Mouse (Mus musculus) limb, embryonic 11.5 days (tissue): ENCODE results near the gene Lmo4. TPM values are rescaled to one million over a fixed set of nuclear protein-coding genes. Genes with fewer than 3 reads are reported as not detected.
A peak's percentile ranks its signal among the peaks of the same experiment; 100 is the strongest.

Experiments used
- ATAC-seq: fragments of 200-750 bp; cut with Nextera tagmentation; 2 replicates; pipeline ENCODE4 v1.8.0; 2017; ENCODE audit warnings: low read depth; ENCODE audit not compliant: insufficient number of reproducible peaks, low FRiP score, low TSS enrichment
- DNase-seq: peaks from one replicate; pipeline ENCODE4 v3.0.0-alpha.2; 2015; ENCODE audit warnings: low spot score
- H3K27ac ChIP-seq: fragments of 300-500 bp; sonication (generic); replicated peaks from 2 replicates; pipeline ENCODE4 v1.5.1; 2014; ENCODE audit warnings: low read depth, mild to moderate bottlenecking, low read length
- H3K27me3 ChIP-seq: fragments of 300-500 bp; sonication (generic); 2 replicates; pipeline ENCODE4 v1.6.1; 2014; ENCODE audit warnings: mild to moderate bottlenecking, low read length, mixed read lengths; ENCODE audit not compliant: control insufficient read depth, insufficient read depth
- H3K36me3 ChIP-seq: fragments of 300-500 bp; sonication (generic); 2 replicates; pipeline ENCODE4 v1.6.1; 2014; ENCODE audit warnings: mild to moderate bottlenecking, low read length, moderate library complexity, mixed read lengths; ENCODE audit not compliant: control insufficient read depth, insufficient read depth
- H3K4me1 ChIP-seq: fragments of 300-500 bp; sonication (generic); 2 replicates; pipeline ENCODE4 v1.6.1; 2014; ENCODE audit warnings: low read length, mixed read lengths; ENCODE audit not compliant: control insufficient read depth, insufficient read depth
- H3K4me2 ChIP-seq: fragments of 300-500 bp; sonication (generic); 2 replicates; pipeline ENCODE4 v1.6.1; 2014; ENCODE audit warnings: low read depth, mild to moderate bottlenecking, moderate library complexity; ENCODE audit not compliant: severe bottlenecking
- H3K4me3 ChIP-seq: fragments of 300-500 bp; sonication (generic); 2 replicates; pipeline ENCODE4 v1.5.1; 2014; ENCODE audit warnings: low read depth, low read length
- H3K9ac ChIP-seq: fragments of 300-500 bp; sonication (generic); 2 replicates; pipeline ENCODE4 v1.6.1; 2014; ENCODE audit warnings: mild to moderate bottlenecking, low read length
- H3K9me3 ChIP-seq: fragments of 300-500 bp; sonication (generic); 2 replicates; pipeline ENCODE4 v1.6.1; 2016; ENCODE audit warnings: low read length; ENCODE audit not compliant: control insufficient read depth
- WGBS: fragments of 180-500 bp; shearing (Covaris S2); extraction: QIAGEN DNeasy Blood & Tissue Kit; methylation state at CpG from one replicate; pipeline ENCODE4 v1.1.7; 2014; 5-methylcytosine and 5-hydroxymethylcytosine counted together
- polyA plus RNA-seq: library from polyadenylated mRNA; unstranded; fragments of >200 nt; fragmentation: Nextera tagmentation; extraction: Ambion mirVana; gene quantifications from 2 replicates; pipeline ENCODE4 v1.2.1, GENCODE M21; 2014

The Lmo4 gene
- polyA plus RNA-seq, 1 experiment from 2014 or later: 100 TPM

DNA sequence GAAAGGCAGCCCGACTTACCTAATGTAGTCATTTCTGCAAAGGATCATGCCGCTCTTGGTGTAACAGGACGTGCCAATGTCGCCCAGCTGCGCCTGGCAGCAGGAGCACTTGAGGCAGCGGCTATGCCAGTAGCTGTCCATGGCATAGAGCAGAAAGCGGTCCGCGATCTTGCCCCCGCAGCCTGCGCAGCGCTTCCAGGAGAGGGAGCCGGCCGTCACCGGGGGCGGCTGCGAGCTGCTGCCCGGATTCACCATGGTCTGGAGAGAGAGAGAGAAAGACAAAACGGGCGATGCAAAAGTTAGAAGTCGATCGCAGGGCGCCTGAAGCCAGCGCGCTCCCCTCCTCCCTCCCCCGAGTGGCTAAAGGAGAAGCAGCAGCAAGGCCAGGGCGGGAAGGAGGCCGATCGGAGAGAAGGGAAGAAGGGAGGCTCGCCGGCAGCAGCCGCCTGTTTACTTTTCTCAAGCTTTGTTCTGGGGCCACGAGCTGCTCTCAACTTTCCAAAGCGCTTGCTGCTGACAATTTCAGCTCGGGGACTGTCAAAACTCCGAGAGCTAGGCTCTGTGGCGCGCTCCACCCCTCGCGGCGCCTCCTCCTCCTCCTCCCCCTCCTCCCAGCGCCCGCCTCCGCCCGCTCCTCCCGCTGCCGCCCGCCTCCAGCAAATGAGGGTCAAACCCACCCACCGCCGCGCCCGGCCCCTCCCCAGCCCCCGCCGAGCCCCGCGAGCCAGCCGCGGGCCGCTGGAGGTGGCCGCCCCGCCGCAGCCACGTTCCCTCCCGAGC, 3.0 kb downstream of the Lmo4 start:
- peak overlapping the region; percentile 72 for H3K9ac ChIP-seq
- no peaks in the 10 kb centered on the region; the same call in 1 of the 2 replicates for H3K36me3 ChIP-seq
- H3K4me3 ChIP-seq: peak overlapping the region; percentile 92
- DNase-seq (peak; percentile 93), ATAC-seq (peak; percentile 24)
- no peaks in the 10 kb centered on the region for H3K27me3 ChIP-seq
- peak overlapping the region; percentile 81 for H3K27ac ChIP-seq
- H3K4me2 ChIP-seq: peak overlapping the region; percentile 75
- H3K4me1 ChIP-seq: peaks cover 36% of the 10 kb centered on the region
- no peaks in the 10 kb centered on the region for H3K9me3 ChIP-seq
- WGBS: 1% methylated on average over 63 of the region's 64 CpGs

GRCm38 (mm10) chr3:144185327-144186152, 19.5 kb downstream of the Lmo4 start:
- Histone ChIP-seq H3K4me2 (no peak overlapping the region), H3K4me1 (peaks cover 5% of the 10 kb centered on the region; the same call in 1 of the 2 replicates), H3K4me3 (no peak overlapping the region), H3K27me3 (no peaks in the 10 kb centered on the region), H3K27ac (no peak overlapping the region; the same call in 1 of the 2 replicates), H3K9ac (no peak overlapping the region), H3K36me3 (peaks cover 7% of the 10 kb centered on the region; the same call in 1 of the 2 replicates), H3K9me3 (no peaks in the 10 kb centered on the region)
- no peak for DNase-seq
- ATAC-seq: no peak
- 68% methylated on average over 13 of the region's 13 CpGs for WGBS

DNA sequence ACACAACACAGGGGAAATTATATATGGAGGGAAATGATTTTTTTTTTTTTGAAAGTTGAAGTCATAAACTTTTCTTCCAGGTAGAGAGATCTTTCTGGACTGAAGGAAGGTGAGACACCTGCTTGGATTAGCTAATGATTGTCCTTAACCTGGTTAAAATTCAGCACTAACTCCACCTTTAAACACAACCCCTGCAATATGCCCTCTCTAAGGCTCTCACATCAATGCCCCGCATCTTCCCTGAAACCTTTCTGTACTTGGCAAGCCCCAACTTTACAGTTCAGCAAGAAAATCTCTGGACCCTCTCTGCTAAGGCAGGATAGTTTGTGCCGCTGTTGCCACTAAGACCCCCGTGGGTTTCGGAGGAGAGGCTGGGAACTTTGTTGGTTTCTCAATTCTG, 20.1 kb downstream of the Lmo4 start:
- WGBS: 80% methylated on average over 4 of the region's 4 CpGs
- no peak for ATAC-seq
- H3K4me3 ChIP-seq: no peak overlapping the region
- no peak for DNase-seq
- H3K27ac ChIP-seq: no peak overlapping the region
- H3K9ac ChIP-seq: no peak overlapping the region
- H3K4me2 ChIP-seq: no peak overlapping the region
- no peaks in the 10 kb centered on the region for H3K27me3 ChIP-seq
- no peaks in the 10 kb centered on the region for H3K9me3 ChIP-seq
- H3K4me1 ChIP-seq: peaks cover 5% of the 10 kb centered on the region; the same call in 1 of the 2 replicates
- peaks cover 4% of the 10 kb centered on the region; the same call in 1 of the 2 replicates for H3K36me3 ChIP-seq

GRCm38 (mm10) chr3:144182229-144182628, 22.8 kb downstream of the Lmo4 start:
- Histone ChIP-seq H3K4me3 (no peak overlapping the region), H3K27me3 (no peaks in the 10 kb centered on the region), H3K9me3 (no peaks in the 10 kb centered on the region), H3K27ac (no peak overlapping the region), H3K4me2 (no peak overlapping the region), H3K4me1 (peaks cover 5% of the 10 kb centered on the region; the same call in 1 of the 2 replicates), H3K9ac (no peak overlapping the region), H3K36me3 (no peaks in the 10 kb centered on the region)
- DNase-seq (no peak), ATAC-seq (no peak)
- WGBS: 73% methylated on average over 6 of the region's 6 CpGs

DNA sequence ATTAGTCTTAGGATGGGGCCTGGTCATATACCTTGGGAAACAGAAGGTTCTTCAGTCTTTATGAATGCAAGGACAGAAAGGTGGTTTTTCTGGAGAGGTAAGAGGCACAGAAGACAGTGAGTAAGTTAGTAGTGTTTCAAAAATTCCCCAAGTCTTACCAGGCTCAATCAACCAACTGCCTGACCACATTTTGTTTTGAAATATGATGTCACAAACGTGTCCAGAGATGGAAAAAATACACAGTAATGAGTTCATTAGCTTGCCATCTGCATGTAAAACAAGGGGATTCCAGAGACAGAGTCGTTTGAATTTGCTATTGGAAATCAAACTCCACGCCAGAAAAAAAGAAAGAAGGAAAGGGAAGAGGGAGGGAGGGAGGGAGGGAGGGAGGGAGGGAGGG, 26.1 kb downstream of the Lmo4 start:
- H3K9me3 ChIP-seq: no peaks in the 10 kb centered on the region
- 63% methylated on average over 3 of the region's 3 CpGs for WGBS
- no peak for ATAC-seq
- no peaks in the 10 kb centered on the region for H3K4me1 ChIP-seq
- no peak overlapping the region for H3K27ac ChIP-seq
- no peak overlapping the region for H3K4me2 ChIP-seq
- no peak for DNase-seq
- no peaks in the 10 kb centered on the region; the same call in 1 of the 2 replicates for H3K36me3 ChIP-seq
- no peak overlapping the region for H3K4me3 ChIP-seq
- H3K27me3 ChIP-seq: no peaks in the 10 kb centered on the region
- H3K9ac ChIP-seq: no peak overlapping the region

DNA sequence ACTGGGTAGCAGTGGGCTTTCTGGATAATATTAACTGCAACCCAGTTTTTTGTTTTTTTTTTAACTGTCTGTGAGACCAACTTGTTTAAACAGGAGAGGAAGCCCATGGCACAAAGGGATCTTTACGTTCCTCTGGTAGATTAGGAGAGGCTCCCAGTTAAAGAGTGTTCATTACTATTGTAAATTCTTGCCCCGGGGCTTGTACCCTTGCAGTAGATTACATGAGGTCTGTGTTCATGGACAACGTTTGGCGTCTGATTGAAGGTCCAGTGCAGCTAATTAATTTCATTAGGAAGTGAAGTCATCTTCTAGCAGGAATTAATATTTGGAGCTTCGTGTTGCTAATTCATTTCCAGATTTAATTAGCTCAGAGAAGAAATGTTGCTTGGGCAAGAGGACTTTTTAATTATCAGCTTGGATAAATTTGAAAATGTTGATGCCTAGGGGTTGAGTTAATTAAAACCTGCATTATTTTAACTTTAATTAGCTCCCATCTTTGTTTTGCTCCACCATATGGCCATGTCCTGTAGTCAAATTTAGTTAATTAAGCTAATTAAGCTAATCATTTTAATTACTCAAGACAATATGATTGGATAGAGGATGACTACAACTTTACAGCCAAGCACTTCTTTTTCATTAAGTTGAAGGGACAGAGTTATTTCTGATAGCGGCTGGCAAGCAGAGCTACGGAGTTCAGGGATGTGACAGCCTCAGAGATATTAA, 31.0 kb downstream of the Lmo4 start:
- no peak for ATAC-seq

DNA sequence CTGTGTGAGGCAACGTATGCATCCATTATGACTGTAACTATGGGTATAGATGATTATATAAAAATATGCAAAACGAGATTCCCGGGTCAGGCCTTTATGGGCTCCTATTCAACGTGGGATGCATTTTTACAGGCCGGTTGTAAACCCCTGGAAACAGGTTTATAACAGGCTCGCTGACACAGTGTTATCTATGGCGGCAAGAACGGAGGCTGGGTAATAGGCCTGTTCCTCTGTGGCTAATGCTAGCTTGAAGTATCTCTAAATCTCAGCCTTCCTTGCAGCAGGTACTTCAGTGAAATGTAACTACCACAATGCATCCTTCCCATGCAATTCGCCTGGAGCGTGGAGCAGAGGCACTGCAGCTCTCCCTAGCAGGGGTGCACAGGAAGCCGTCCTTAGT, 31.9 kb downstream of the Lmo4 start:
- no peak overlapping the region for H3K4me2 ChIP-seq
- 64% methylated on average over 11 of the region's 11 CpGs for WGBS
- no peaks in the 10 kb centered on the region for H3K9me3 ChIP-seq
- H3K9ac ChIP-seq: no peak overlapping the region
- H3K4me1 ChIP-seq: no peaks in the 10 kb centered on the region
- no peak overlapping the region for H3K27ac ChIP-seq
- no peaks in the 10 kb centered on the region for H3K27me3 ChIP-seq
- ATAC-seq (no peak), DNase-seq (no peak)
- no peaks in the 10 kb centered on the region; the same call in 1 of the 2 replicates for H3K36me3 ChIP-seq
- H3K4me3 ChIP-seq: no peak overlapping the region

More for the DNA sequence above, 31.0 kb downstream of the Lmo4 start:
- DNase-seq: no peak
- Histone ChIP-seq H3K9me3 (no peaks in the 10 kb centered on the region), H3K27ac (no peak overlapping the region), H3K4me2 (no peak overlapping the region), H3K4me1 (no peaks in the 10 kb centered on the region), H3K27me3 (no peaks in the 10 kb centered on the region), H3K36me3 (no peaks in the 10 kb centered on the region; the same call in 1 of the 2 replicates), H3K4me3 (no peak overlapping the region), H3K9ac (no peak overlapping the region)
- 34% methylated on average over 7 of the region's 7 CpGs for WGBS

DNA sequence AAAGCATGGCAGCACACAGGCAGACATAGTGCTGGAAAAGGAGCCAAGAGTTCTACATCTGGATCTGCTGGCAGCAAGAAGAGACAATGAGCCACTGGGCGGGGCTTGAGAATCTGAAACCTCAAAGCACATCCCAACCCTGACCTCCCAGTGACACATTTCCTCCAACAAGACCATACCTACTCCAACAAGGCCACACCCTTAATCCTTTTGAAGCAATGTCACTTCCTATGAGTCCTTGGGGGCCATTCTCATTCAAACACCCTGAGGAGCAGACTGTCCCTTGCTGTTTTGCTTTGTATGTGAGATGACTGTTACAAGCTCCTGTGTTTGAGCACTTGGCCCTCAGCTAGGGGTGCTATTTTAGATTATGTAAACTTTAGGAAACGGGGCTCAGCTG, 33.3 kb downstream of the Lmo4 start:
- Histone ChIP-seq H3K36me3 (no peaks in the 10 kb centered on the region; the same call in 1 of the 2 replicates), H3K4me1 (no peaks in the 10 kb centered on the region), H3K27ac (no peak overlapping the region), H3K9me3 (no peaks in the 10 kb centered on the region), H3K27me3 (no peaks in the 10 kb centered on the region), H3K9ac (no peak overlapping the region), H3K4me3 (no peak overlapping the region), H3K4me2 (no peak overlapping the region)
- WGBS: 81% methylated on average over 2 of the region's 2 CpGs
- DNase-seq (no peak), ATAC-seq (no peak)
